Comparison of ENCODE assay signal across 8 mouse cellular contexts in the genomic region with DNA sequence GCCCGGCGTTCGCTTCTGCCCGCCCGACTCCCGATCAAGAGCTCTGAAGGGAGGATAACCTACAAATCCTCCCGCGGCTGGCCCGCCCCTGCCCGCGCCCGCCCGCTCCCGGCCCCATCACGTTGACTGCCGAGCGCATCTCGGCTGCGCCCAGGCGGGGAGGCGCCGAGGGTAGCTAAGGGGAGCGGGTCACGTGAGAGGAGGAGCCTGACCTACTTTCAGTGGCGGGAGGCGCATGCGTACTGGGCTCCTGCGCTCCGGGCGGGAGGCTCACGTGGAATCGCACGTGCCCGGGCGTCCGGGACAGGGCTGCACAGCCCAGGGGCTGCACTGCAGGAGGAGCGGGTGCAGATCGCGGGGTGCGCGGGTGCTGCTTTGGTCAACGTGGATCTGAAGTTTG. TPM values are rescaled to one million over a fixed set of nuclear protein-coding genes. Genes with fewer than 3 reads are reported as not detected.
DNase-seq lines count a peak whose midpoint lies in the region; ATAC-seq lines count a peak whose summit lies in the region.

No protein-coding gene starts in this region.

- WGBS in hindbrain, embryonic 16.5 days = under 1% methylated on average over 41 of the region's 42 CpGs

- DNase-seq in R1 (ENCODE audit: low read depth, low spot score) = peak; percentile 90
- peak; percentile 100 for DNase-seq in cerebellum, postnatal 36 days
- peak; percentile 99 for DNase-seq in gastrocnemius, adult 18-20 months (ENCODE audit: low spot score)
- peak; percentile 99 for DNase-seq in left cerebral cortex, adult 11 months (ENCODE audit: low spot score)
- DNase-seq in lung, postnatal 36 days = peak; percentile 98
- peak; percentile 98 for DNase-seq in right cerebral cortex, adult 18-20 months
- DNase-seq in urinary bladder, adult 2 months (ENCODE audit: low spot score) = peak; percentile 97

- H3K4me2 ChIP-seq in hindbrain, embryonic 16.5 days (ENCODE audit: low read length) = peak overlapping the region; percentile 96

- H3K9ac ChIP-seq in hindbrain, embryonic 16.5 days (ENCODE audit: low read depth, low read length) = peak overlapping the region; percentile 57

- peaks cover 2% of the 10 kb centered on the region; the same call in 1 of the 2 replicates for H3K4me1 ChIP-seq in hindbrain, embryonic 16.5 days (ENCODE audit: control insufficient read depth, insufficient read depth, low read depth, low read length)

- no peak overlapping the region for H3K27ac ChIP-seq in hindbrain, embryonic 16.5 days (ENCODE audit: low read depth, low read length)

- ATAC-seq in hindbrain, embryonic 16.5 days = peak; percentile 99

- H3K27me3 ChIP-seq in hindbrain, embryonic 16.5 days (replicated peaks; ENCODE audit: control insufficient read depth, insufficient read depth, low read length) = peaks cover 5% of the 10 kb centered on the region; the same call in 1 of the 2 replicates

- H3K4me3 ChIP-seq in hindbrain, embryonic 16.5 days (ENCODE audit: low read length) = peak overlapping the region; percentile 48

- no peaks in the 10 kb centered on the region for H3K9me3 ChIP-seq in hindbrain, embryonic 16.5 days (ENCODE audit: control insufficient read depth, low read length)

- H3K36me3 ChIP-seq in hindbrain, embryonic 16.5 days (ENCODE audit: control insufficient read depth, insufficient read depth, low read length) = no peaks in the 10 kb centered on the region

RNA-seq across cellular contexts. Expression of gene Hlf, which starts 27.2 kb away (rescaled TPM):
- 1 to 10 TPM; 6.6 to 8.0 TPM for total RNA-seq in gastrocnemius, adult 18-20 months (2021)
- 5.5 and 7.1 TPM in 2 replicates for polyA plus RNA-seq in hindbrain, embryonic 16.5 days (2015; fragmentation: Nextera tagmentation; extraction: Ambion mirVana)
- polyA plus RNA-seq in urinary bladder, adult 2 months (2012; rRNA removed) = 33.1 and 35.4 TPM in 2 replicates
